Mouse (Mus musculus) brown adipose tissue, adult 24 weeks (tissue): Measurements from ENCODE around the gene Upk2. TPM values are rescaled to one million over a fixed set of nuclear protein-coding genes. Genes with fewer than 3 reads are reported as not detected.

Experiments used
- H3K27ac ChIP-seq: fragments of 200-500 bp; replicated peaks from 2 replicates; pipeline ENCODE4 v1.5.1; 2012; ENCODE audit warnings: low read depth, mild to moderate bottlenecking, low read length
- H3K4me1 ChIP-seq: fragments of 200-500 bp; 2 replicates; pipeline ENCODE4 v1.6.1; 2012; ENCODE audit warnings: low read length, mixed read lengths; ENCODE audit not compliant: control insufficient read depth, insufficient read depth, insufficient read length
- H3K4me3 ChIP-seq: fragments of 200-500 bp; 2 replicates; pipeline ENCODE4 v1.5.1; 2012; ENCODE audit warnings: low read depth, mild to moderate bottlenecking, low read length, moderate library complexity; ENCODE audit not compliant: insufficient read depth
- polyA plus RNA-seq: library from polyadenylated mRNA; stranded (reverse); fragments of >200 nt; gene quantifications from 2 replicates; pipeline ENCODE4 v1.2.4, GENCODE M21; 2012; ENCODE audit not compliant: missing spikeins, insufficient read depth, insufficient read length

Gene Upk2
- not detected in 2 replicates for polyA plus RNA-seq

DNA sequence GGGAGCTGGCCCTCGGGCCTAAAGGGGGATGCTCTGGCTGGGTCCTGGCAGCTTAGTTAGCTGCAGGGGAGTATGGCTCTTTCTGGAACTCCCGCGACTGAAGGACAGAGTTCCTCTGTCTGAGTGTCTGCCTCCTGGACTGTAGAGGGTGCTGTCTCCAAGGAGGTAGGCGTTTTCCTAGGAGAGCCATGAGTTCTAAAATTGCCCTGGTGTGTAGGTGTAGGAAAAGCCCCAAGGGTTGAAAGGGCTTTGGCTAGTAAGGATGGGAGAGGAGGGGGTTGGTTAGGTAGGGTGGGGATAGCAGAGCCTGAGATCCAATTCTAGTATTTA, at the start of gene Upk2:
TSS of gene Upk2 (minus strand) at position 86 of the 330 bp plus-strand sequence.
- no peak within 1 kb of the TSS for H3K27ac ChIP-seq
- no peaks in the 10 kb centered on the region for H3K4me1 ChIP-seq
- H3K4me3 ChIP-seq, result no peak within 1 kb of the TSS

DNA sequence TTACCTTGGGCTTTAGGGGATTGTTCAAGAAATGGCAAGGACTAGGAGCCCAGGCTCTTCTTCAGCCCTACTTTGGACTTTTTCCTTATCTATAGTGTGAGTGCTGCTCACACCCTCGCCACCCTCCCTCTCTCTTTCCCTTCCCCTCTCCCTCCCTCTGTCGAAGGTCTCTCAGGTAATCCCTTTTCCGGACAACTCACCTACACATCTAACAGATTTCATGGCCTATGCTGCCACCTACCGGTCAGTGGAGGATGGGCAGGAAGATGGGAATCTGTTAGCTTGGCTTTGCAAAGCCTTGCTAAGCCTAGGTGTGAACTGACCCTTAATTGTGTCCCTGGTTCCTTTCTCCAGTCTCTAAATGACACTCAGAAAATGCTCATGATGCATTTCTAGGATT, 47.2 kb upstream of the Upk2 start:
- Histone ChIP-seq H3K4me3 (no peak overlapping the region), H3K4me1 (peaks cover 10% of the 10 kb centered on the region), H3K27ac (no peak overlapping the region)

DNA sequence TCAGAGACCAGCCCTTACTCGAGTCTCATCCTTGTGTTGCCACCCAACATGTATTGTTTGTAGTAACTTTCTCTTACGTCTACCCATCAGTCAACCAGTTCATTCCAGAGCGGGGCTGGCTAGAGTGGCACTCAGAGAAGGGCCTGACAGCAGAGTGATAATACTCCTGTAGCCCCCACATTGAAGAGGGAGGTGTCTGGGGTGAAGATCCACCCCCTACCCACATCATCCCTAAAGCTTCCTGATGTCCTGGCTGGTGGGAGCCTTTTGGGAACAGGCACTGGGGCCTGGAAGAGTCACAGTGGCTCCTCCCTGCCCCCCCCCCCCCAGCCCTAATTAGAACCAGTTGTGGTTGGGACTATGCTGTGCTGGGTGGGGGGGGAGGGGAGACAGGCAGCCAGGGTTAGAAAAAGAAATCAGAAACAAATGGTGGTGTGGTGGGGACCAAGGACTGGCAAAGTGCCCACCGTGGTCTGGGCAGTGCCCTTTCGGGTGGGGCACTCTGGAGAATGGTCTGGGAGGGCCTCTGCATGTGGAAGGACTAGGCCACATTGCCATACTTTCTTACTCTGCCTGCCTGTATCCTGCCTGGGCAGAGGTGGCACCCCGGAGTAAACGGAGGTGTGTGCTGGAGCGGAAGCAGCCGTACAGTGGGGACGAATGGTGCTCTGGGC, 46.6 kb upstream of the Upk2 start:
- Histone ChIP-seq H3K4me3 (no peak overlapping the region), H3K4me1 (peaks cover 16% of the 10 kb centered on the region), H3K27ac (no peak overlapping the region; the same call in 1 of the 2 replicates)

DNA sequence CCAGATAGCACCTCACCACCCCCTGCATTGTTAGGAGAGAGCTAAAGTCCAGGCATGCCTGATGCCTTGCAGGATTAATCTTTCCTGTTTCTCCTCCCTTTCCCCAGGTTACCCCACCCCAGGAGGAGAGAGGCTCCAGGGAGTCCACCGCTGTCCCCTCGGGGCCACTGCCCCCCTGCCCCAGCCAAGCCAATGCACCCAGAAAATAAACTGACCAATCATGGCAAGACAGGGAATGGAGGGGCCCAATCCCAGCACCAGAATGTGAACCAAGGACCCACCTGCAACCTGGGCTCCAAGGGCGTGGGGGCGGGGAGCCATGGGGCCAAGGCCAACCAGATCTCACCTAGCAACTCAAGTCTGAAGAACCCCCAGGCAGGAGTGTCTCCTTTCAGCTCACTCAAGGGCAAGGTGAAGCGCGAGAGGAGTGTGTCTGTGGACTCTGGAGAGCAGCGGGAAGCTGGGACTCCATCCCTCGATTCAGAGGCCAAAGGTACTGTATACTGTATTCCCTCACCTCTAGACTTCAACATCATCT, 45.9 kb upstream of the Upk2 start:
- Histone ChIP-seq H3K27ac (no peak overlapping the region; the same call in 1 of the 2 replicates), H3K4me1 (peaks cover 17% of the 10 kb centered on the region), H3K4me3 (no peak overlapping the region)

DNA sequence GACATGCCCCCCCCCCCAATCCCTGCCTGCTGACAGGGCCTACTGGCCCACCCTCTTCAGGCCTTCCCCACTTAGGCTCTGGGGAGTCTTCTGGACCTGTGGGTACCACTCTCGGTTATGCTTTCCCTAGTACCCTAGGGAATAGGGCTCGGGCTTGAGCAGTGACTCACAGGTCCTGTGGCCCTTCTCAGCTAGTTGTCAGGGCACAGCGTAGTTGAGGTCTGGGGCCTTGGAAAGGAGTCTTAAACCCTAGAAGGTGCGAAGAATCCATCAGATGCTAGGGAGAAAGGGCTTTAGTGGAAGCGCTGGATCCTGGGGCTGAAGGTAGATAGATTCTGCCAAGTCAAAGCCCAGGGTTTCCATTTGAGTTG, 45.4 kb upstream of the Upk2 start:
- H3K27ac ChIP-seq, result no peak overlapping the region
- H3K4me3 ChIP-seq, result no peak overlapping the region
- H3K4me1 ChIP-seq, result peaks cover 19% of the 10 kb centered on the region

DNA sequence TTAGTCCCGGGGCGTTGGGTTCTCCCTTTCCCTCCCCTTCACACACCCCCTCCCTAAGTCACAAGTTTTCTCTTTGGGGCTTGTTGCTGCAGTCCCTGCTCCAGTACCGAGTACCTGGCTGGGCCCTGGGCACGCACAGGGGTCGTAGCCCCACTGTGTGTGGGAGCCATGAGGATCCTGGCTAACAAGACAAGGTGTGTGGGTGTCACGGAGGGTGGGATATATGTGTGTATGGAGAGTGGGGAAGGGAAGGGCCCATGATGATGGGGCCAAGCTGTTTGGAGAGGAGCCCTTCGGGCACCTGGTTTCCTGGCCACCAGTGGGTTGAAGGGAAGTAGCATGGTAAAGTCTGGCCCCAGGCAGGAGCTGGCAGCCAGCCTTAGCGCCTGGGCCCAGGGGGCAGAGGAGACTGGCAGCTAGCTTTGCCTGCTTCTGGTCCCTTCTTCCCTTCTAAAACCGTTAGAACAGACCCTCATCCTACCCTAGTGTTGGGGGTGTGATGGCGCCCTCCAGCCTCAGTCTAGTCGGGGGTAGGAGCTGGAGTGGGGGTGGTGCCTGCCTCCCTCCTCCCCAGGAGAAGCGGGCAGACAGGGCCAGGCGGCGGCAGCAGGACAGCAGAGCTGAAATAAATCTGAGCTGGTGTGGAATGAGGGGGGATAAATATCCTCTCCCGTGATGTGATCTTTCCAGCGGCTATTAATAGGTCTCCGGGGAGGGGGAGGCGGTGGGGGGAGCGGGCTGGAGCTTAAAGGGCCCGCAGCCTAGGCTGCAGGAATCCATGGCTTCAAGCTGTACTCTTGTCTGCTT, 44.8 kb upstream of the Upk2 start:
- H3K4me3 ChIP-seq, result peak overlapping the region; percentile 48
- H3K4me1 ChIP-seq, result peaks cover 24% of the 10 kb centered on the region

DNA sequence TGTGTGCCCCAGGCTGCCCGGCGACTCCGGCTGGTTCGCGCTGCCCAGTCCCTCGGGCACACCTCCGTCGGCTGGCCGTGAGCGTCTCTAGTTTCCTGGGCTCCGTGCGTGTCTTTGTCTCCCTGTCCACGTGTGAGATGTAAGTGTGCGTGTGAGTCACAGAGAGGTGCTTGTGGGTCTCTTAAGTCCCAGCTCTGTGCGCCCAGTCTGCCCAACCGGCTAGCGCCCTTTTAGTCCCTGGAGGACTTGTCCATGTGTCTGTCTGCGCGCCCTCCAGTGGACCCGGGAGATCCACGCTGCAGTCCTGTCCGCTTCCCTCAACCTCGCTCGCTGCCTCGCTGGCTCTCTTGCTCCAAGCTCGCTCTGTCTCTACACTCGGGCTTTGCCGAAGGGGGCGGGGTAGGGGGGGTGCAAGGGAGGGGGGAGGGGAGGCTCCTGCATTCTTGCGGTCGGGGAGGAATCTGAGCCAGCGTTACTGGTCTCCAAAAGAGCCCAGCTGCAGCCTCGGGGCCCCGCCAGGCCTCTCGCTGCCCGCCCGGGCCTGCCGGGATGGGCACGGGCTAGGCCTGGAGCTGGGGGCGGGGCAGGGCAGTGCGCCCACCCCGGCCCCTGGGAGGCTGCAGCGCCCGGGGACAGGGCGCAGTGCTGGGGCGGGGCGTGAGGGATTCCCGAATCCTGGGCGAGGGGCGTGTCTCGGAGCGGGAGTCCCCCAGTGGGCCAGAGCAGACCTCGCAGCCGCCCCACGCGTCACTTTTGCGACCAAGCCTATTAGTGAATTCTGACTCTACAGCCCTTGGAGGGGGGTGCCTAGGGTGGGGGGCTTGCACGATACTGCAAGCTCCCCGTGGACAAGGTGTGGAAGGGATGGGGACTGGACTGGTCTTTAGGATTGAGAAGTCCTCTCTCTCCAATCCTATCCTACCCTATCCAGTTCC, 43.9 kb upstream of the Upk2 start:
- H3K4me3 ChIP-seq, result peak overlapping the region; percentile 48
- peak overlapping the region; percentile 64 for H3K27ac ChIP-seq
- H3K4me1 ChIP-seq, result peaks cover 33% of the 10 kb centered on the region

More for the DNA sequence above, 44.8 kb upstream of the Upk2 start:
- H3K27ac ChIP-seq, result peak overlapping the region; percentile 14

DNA sequence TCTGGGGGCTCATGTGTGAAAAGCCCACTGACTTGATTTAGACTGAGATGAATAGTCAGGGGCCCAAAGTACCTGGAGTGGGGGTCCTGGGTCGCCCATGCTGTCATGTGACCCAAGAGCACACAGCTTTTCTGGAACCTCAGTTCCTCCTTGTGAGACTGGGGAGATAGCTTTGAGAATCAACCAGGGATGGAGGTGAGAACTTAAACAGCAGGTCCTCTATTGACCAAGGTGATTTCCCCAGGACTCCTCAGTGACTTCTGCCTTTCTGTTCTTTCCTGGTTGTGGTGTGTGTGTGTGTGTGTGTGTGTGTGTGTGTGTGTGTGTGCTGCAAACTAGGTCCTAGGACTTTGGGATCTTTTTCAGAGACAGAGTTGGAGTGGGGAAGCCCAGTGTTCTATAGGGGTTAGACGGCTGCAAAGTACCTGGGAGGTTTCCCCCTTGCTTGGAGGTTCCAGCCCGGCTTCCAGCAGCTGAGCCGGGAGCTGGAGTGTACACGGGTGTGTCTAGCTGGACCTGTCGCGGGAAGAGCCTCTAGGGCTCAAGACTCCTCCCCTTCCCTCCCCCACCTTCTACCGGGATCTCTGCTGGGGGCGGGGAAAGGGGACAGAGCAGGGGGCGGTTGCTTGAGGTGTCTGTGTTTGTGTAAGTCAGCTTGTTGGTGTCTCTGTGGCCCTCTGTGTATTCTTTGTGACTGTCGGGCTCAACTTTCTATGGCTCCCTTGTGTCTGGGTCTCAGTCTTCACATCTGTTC, 43.0 kb upstream of the Upk2 start:
- peaks cover 41% of the 10 kb centered on the region for H3K4me1 ChIP-seq
- peak overlapping the region; percentile 42 for H3K4me3 ChIP-seq
- H3K27ac ChIP-seq, result peak overlapping the region; percentile 64

DNA sequence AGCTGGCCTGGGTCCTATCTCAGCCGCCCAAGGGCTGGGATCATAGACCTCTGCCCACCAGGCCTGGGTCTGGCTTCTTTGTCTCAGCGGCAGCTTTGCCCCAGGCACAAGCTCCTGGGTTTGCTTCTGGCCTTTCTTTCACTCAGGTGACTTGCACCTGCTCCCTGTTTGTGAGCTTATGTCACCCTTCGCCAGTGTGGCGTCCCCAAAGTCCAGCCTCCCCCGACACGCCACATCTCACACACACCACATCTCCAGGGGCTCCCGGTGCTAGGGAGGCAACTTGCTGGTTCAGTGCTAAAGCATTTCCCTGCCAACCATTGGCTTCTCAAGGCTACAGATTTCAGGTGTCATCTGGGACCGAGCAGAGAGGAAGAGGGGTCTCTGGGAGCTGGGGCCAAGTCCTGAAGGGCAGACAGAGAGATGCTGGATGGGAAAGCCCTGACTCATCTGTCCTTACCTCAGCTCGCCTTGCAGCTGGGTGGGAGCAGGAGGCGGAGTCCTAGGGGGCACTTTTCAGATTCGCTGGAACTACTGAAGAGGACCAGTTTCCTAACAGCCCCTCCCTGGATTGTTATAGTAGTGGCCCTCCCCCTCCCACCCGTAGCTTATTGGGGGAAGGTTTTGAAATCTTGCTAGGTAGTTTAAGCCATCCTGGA, 42.2 kb upstream of the Upk2 start:
- peaks cover 45% of the 10 kb centered on the region for H3K4me1 ChIP-seq

DNA sequence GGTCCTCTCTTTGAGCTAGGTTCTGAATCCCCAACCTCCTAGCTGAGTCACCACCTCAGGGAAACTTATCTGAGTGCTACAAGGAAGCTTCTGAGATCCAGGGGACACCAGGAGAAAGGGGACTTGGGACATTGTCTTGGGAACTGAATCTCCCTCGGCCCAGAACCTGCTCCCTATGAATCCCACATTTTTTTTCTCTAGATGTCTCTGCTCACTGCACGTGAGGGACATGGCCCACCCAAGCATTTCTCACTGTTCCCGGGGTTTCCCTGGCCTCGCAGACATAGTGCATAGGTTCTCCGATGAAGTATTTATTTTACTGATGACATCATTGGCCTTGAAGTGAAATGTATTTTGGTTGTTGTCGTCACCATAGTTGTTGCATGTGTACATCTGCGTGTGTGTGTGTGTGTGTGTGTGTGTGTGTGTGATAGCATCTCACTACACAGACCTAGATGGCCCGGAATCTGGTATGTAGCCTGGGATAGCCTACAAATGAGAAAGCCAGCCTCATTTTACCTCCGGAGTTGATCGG, 41.1 kb upstream of the Upk2 start:
- Histone ChIP-seq H3K27ac (no peak overlapping the region), H3K4me3 (no peak overlapping the region), H3K4me1 (peaks cover 46% of the 10 kb centered on the region)

More for the DNA sequence above, 42.2 kb upstream of the Upk2 start:
- Histone ChIP-seq H3K4me3 (no peak overlapping the region), H3K27ac (0 out of 2 replicates have a peak overlapping the region, but pooled peaks have one; percentile 2)

DNA sequence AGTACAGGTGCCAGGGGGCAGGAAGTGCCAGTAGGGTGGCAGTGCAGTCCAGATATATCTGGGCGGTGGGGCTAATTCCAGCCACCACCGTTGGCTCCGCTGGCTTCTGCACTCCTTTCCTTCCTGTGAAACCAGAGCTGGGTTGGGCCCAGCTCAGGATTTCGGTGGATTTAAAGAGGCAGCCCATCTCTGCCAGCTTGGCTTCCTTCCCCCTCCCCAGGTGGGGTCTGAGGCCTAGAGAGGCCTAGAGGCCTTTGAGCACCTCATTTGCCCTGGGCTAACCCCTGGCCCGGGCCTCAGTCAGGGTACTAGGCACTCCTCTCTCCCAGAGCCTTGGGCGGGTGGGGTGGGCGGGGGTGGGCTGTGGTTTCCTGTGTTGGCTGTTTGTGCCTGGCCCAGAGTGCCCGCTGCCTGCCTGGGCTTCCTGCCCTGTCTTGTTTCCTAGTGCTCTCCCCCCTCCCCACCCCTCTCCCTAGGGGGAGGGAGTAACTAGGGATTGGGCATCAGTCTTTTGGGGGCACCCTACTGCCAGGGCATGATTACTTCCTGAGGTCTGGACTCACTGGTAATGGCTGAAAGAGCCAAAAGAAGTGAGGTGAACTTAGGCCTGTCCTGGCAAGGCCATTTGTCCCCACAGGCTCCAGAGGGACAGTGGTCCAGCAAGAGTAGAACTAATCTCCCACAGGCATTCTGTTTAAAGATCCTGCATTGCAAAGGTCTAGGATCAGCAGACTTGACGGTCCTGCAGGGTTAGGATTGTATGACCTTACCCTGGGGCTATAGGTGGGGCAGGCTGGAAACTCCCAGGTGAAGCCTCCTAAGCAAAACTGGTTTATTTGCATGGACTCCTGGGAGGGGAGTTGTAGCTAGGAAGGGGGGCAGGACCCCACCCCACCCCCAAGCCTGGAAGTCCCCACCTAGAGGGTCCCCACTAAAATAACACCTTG, 40.4 kb upstream of the Upk2 start:
- Histone ChIP-seq H3K27ac (0 out of 2 replicates have a peak overlapping the region, but pooled peaks have one; percentile 25), H3K4me3 (peak overlapping the region; percentile 4; the same call in 1 of the 2 replicates), H3K4me1 (peaks cover 54% of the 10 kb centered on the region)

DNA sequence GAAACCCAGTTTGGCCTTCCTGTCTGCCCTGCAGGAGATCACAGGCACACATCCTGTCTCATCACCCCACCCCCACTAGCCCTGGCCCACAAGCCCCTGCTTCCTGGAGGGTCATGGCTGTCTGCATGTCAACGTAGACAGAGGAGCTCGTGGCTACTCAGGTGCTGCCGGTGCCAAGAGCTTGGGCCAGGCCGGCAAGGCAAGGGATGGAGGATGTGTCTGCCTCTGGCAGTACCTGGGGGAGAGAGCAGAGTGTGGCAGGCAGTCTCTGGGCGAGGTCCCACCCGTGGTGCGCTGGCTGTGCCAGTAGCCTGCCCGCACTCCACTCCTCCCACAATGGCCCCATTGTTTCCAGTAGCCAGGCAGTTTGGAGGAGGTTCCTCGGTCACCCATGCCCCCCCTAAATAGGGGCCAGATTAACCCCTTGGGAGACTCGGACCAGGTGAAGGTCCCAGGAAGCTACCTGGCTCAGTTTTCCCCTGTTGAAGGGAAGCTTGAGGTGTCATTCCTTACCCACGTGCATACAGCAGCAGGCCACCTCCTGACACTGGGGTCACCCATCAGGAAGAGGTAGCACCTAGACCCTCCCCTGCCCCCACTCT, 39.6 kb upstream of the Upk2 start:
- H3K4me3 ChIP-seq, result peak overlapping the region; percentile 7
- H3K4me1 ChIP-seq, result peaks cover 60% of the 10 kb centered on the region

More for the DNA sequence above, 39.6 kb upstream of the Upk2 start:
- peak overlapping the region; percentile 25 for H3K27ac ChIP-seq
